Mouse (Mus musculus): ENCODE measurements around the gene Evl.

Gene Evl

GRCm38 (mm10) chr12:108591586-108591985, 37.1 kb downstream of the Evl start:
- DNase-seq: no peak

- DNase-seq: no peak
Measured at GRCm38 (mm10) chr12:108592866-108593265, 38.3 kb downstream of the Evl start.

GRCm38 (mm10) chr12:108600864-108601263, 46.3 kb downstream of the Evl start:
- no peak for DNase-seq

GRCm38 (mm10) chr12:108601326-108601725, 46.8 kb downstream of the Evl start:
- DNase-seq: no peak

DNA sequence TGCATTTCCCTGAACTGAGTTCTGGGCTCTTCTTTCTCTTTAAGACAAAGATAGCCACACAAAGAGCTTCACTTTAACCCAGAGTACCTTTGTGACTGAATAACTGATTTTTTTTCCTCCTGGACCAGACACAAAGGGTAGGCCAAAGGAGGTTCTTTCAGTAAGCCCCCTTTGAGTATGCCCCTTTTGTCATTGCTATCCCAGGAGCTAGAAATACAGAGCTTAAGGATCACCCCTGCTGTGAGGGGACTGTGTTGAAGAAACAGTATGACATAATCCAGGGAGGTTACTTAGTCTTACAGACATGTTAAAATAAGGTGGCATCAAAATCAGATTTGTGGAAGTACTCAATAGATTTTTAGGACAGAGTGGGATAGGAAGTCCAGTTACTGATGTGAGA, 50.0 kb downstream of the Evl start:
- DNase-seq: no peak

- no peak for DNase-seq
Measured at GRCm38 (mm10) chr12:108605521-108606281, 51.2 kb downstream of the Evl start.

GRCm38 (mm10) chr12:108606321-108606720, 51.8 kb downstream of the Evl start:
- no peak for DNase-seq

DNA sequence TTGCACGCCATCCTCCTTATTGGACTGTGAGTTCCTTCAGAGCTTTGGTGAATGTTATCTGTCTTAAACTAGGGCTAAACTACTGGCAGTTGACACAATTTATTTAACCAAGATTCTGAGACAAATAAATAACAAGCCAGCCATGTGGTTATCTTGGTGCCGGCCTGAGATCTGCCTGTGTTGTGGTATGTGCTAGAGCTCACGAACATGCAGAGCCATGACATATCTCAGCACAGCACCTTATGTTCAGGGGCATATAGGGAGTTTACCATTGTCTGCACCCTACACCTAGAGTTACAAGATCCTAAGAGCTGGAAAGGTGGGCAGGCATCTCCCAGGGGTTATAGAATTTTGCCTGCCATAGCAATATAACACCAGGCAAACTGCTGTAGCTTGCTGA, 54.9 kb downstream of the Evl start:
- DNase-seq: no peak

GRCm38 (mm10) chr12:108610255-108610654, 55.7 kb downstream of the Evl start:
- no peak for DNase-seq

DNA sequence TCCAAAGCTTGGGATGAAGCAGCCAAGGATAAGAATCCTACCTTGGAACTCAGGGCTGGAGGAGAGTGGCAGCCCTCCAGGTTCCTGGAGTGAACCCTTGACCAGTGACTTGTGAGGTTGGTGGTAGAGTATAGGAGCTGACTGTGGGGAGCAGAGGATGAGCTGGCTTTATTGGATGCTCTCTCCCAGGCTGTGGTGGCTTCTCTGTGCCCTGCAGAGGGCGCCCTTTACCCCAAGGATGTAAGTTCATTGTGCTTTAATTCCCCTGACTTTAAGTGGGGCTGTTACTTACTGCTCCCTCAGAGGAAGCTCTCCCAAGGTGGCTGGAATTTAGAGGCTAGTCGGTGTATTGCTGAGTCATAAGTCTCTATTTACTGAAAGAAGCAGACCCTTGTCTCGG, 58.6 kb downstream of the Evl start:
- DNase-seq: peak; percentile 84

- DNase-seq: no peak
Measured at GRCm38 (mm10) chr12:108617511-108617910, 63.0 kb downstream of the Evl start.

DNA sequence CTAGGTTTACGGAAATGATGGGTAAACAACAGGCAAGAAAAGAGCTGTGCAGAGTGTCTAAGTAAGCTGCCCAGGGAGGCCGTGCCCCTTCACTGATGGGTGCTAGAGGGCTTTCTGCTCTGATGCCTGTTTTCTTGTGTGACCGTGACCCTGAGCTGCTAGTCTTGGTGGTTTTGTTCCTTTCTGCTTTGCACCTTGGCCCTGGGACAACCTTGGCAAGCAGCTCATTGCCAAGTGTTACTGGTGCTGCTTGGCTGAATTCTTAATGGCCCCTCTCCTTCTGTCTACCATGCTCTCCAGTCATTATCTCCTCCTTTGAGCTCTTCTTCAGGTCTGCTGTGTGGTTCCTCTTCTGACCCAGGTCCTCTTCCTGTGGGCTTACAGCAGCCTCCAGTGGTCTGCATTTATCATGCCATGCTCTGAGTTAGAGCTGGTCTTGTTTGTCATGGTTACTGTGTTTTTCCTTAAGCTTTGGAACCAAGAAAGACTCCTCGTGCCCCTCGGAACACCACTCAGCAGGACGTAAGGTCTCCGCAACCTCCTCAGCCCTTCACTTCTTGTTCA, 65.4 kb downstream of the Evl start:
- DNase-seq: no peak

DNA sequence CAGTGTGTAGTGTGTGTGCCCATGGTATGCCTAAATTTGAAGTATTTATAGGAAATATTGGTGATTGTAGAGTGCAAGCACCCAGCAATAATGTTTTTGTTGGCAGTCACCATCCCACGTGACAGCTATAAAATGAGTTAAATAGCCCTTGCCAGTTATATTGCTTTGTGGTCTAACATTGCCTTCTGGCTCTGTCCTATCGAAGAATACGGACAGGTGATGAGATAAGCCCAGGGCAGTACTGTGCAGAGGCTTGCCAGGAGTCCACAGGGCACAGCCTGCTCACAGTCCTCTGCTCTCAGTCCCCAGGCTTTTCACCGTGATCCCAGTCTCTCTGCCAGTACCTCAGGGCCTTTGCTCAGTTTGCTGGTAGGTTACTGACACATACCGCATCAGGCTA, 67.9 kb downstream of the Evl start:
- no peak for DNase-seq

DNA sequence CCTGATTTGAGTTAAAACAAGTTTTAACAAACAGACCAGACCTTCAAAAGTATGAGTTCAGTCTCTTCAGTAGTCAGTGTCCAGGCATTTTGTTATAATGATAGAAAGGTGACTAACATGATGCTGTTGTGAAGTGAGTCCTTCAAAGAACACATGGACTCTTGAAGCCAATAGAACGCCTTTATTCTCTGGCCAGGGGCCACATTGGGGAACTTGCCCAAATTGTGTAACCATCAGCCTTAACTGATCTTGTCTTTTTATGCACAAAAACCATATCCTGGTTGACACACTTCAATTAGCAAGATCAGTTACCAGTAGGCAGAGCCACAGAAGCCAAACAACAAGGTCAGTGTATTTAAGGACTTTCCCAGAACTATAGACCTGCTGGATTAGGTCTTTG, 75.0 kb downstream of the Evl start:
- no peak for DNase-seq

DNA sequence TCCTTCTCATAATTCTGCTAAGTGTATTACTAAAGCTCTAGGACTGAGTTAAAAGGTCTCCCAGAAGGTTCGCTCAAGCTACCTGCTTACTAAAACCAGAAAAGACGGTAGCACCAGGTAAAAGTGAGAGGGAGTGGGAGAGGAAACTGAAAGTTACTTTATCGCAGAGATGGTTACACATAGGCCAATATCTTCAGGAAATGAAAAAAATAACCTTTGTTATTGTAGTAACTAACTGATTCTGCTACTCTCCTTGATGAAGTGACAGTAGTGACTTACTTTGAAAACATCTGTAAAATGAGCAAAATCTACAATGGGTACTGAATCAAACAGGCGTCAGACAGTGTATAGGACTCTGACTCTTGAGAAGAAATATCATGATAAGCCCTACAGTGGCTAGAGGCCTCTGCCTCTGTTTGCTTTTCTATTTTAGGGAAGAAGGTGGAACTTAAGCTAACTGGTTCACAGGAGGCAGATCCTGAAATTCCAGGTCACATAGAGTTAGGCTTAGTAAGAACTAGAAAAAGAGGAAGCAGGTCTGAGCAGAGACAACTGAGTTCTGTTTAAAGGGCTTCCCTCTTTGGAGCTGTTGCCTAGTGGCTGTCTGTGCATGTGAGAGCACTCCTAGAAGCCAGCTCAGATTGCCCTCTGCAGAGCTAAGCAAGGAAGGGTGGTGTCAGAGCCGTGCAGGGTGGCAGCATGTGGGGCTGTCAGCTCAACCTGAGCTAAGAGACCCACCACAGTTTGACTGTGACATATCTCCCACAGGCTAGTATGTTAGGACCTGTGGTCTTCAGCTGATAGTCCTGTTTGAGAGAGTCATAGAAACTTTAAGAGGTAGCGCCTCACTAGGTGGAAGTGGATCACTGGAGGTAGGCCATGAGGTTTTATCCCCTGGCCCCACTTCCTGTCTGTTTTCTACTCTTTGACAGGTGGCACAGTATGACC, 76.5 kb downstream of the Evl start:
- DNase-seq: no peak

- DNase-seq: no peak
Measured at GRCm38 (mm10) chr12:108632501-108632900, 78.0 kb downstream of the Evl start.

- DNase-seq: no peak
Measured at GRCm38 (mm10) chr12:108634031-108634430, 79.5 kb downstream of the Evl start.

- no peak for DNase-seq
Measured at GRCm38 (mm10) chr12:108635501-108635900, 81.0 kb downstream of the Evl start.

DNA sequence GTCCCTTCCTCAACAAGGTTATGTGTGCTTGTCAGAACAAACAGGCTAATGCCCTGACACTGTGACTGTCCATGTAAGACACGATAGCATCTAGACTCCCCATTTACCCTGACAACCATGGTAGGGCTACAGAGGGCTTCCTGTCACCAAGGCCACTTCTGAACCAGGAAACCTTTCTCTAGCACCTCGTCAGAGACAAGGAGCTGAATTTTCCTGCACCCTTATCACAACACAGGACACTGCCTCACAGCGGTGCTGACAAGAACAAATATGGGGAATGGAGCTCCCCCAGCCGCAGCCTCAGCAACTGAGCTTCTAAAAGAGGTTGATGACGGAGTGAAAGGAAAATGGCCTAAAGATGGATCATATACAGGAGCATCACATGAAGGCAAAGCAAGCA, 82.9 kb downstream of the Evl start:
- DNase-seq: no peak

DNA sequence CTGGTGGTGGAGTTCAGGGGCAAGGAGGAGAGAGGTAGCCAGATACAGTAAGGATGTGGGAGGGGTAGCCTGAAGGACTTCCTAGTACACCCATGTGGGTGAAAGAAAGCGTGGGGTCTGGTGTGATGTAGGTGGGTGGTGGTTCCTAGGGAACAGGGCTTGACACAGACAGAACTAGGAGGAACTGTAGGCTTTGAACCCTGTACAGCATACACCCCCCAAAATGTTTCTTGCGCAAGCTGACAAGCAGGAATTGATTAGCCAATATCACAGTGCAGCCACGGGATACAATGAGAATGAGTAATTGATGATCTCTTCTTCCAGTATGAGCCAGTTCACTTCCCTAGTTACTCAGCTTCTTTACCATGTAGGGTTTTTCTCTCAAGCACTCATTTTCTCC, 84.6 kb downstream of the Evl start:
- no peak for DNase-seq

DNA sequence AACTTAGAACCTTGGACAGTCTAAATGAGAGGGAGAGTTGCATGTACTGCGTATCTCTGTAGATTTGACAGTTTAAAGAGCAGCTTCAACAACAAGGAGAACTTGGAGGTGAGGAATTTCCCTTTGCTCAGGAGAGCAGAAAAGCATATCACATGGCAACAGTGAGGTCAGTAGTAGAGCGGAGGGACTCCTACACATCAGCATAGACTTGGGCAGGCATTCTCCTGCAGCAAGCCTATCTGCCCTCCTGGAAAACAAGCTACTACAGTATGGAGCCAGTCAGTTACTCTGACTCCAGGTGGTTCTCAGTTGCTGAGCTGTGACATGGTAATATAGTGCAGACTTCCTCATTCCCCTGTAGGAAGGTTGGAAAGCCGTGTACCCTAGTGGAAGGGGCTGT, 87.5 kb downstream of the Evl start:
- DNase-seq: no peak

DNA sequence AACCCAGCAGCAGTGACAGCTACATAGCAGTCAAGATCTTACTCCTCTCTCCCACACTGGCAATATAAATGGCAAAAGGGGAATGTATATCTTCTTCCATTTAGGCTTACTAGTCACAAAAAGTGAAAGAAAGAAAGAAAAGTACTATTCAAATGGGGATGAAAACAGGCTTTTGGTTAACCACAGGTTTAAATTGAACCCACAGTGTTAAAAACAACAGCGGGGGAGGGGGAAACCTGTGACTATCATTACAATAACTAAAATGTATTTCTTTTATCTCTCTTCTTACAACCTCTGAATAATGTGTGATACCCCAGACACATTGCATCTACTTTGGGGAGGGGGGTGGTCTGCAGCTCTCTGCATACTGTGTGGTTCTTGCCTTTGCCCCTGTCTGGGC, 91.7 kb downstream of the Evl start:
- no peak for DNase-seq

DNA sequence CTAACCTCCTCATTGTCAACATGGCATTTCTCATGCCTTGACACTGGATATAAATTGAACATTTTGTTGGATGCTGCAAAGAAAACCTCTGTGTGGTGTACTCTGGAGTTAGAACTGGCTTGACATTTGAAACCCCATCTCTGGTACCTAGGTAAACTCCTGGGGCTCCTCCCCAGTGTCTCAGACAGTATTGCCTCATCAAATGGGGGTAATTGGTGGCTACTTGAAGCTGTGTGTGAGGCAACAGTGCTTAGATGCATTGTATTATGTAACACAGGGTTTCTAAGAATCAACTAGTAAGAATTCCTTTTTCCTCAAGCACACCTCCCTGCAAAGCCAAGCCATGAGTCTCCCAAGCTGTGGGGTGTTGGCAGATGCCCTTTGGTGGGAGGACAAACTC, 93.3 kb downstream of the Evl start:
- no peak for DNase-seq
